15 mouse cellular contexts compared by ENCODE assay signal in genomic region chr1:106176791-106177190, GRCm38 (mm10). TPM values are rescaled to one million over a fixed set of nuclear protein-coding genes. Genes with fewer than 3 reads are reported as not detected.
DNase-seq lines count a peak whose midpoint lies in the region; ATAC-seq and TF ChIP-seq lines count a peak whose summit lies in the region.
"Had no signal": no experiment of that assay in that cellular context is flagged by ENCODE, and none has a peak within 500 bp of the region (broad histone marks: within the 10 kb centered on the region; RNA-seq: fewer than 3 reads in every experiment).

No protein-coding gene starts in this region.

- no peak overlapping the region for H3K9ac ChIP-seq in forebrain, embryonic 12.5 days
- no peak overlapping the region for H3K9ac ChIP-seq in hindbrain, embryonic 13.5 days
- no peak overlapping the region for H3K9ac ChIP-seq in neural tube, embryonic 14.5 days (replicated peaks; ENCODE audit: low read depth, low read length)
- no peak overlapping the region for H3K9ac ChIP-seq in intestine, embryonic 16.5 days (ENCODE audit: low read depth, low read length)
- H3K9ac ChIP-seq: embryonic facial prominence, embryonic 13.5 days; lung, embryonic 15.5 days had no signal

- H3K4me2 ChIP-seq in forebrain, embryonic 12.5 days = peak overlapping the region; percentile 46
- peak overlapping the region; percentile 42 for H3K4me2 ChIP-seq in hindbrain, embryonic 13.5 days
- H3K4me2 ChIP-seq in neural tube, embryonic 14.5 days (ENCODE audit: low read depth, low read length) = 0 out of 2 replicates have a peak overlapping the region, but pooled peaks have one; percentile 25
- H3K4me2 ChIP-seq in intestine, embryonic 16.5 days (ENCODE audit: low read depth, low read length) = no peak overlapping the region
- H3K4me2 ChIP-seq: embryonic facial prominence, embryonic 13.5 days; lung, embryonic 15.5 days had no signal

- H3K4me1 ChIP-seq in forebrain, embryonic 12.5 days = peaks cover 41% of the 10 kb centered on the region
- peaks cover 39% of the 10 kb centered on the region for H3K4me1 ChIP-seq in hindbrain, embryonic 13.5 days (replicated peaks)
- peaks cover 27% of the 10 kb centered on the region for H3K4me1 ChIP-seq in neural tube, embryonic 14.5 days (ENCODE audit: control insufficient read depth, insufficient read depth, low read length)
- peaks cover 15% of the 10 kb centered on the region for H3K4me1 ChIP-seq in intestine, embryonic 16.5 days (ENCODE audit: control insufficient read depth, insufficient read depth, low read length)

- H3K4me3 ChIP-seq in left cerebral cortex, adult 2 months = peak overlapping the region; percentile 11
- no peak overlapping the region; the same call in 1 of the 2 replicates for H3K4me3 ChIP-seq in forebrain, embryonic 12.5 days (replicated peaks)
- no peak overlapping the region for H3K4me3 ChIP-seq in hindbrain, embryonic 13.5 days
- H3K4me3 ChIP-seq in neural tube, embryonic 14.5 days (ENCODE audit: low read depth, low read length) = 0 out of 2 replicates have a peak overlapping the region, but pooled peaks have one; percentile 3
- no peak overlapping the region for H3K4me3 ChIP-seq in intestine, embryonic 16.5 days (ENCODE audit: low read length)
- H3K4me3 ChIP-seq: embryonic facial prominence, embryonic 13.5 days; lung, embryonic 15.5 days had no signal

- intact Hi-C loops in left cerebral cortex, adult 2 months (cut with DNase I) = no loop called here
- intact Hi-C loops in left cerebral cortex, postnatal 10 days (cut with DNase I) = loop anchor here (10.0 kb wide), 2 partner anchors 108 to 178 kb away; no protein-coding TSS in a partner anchor

- no peaks in the 10 kb centered on the region for H3K36me3 ChIP-seq in forebrain, embryonic 12.5 days (replicated peaks)
- H3K36me3 ChIP-seq in hindbrain, embryonic 13.5 days = no peaks in the 10 kb centered on the region
- H3K36me3 ChIP-seq in neural tube, embryonic 14.5 days (ENCODE audit: control insufficient read depth, insufficient read depth, low read length) = no peaks in the 10 kb centered on the region
- no peaks in the 10 kb centered on the region for H3K36me3 ChIP-seq in intestine, embryonic 16.5 days (ENCODE audit: control insufficient read depth, insufficient read depth, low read length)
- H3K36me3 ChIP-seq: embryonic facial prominence, embryonic 13.5 days; lung, embryonic 15.5 days had no signal

- no peak for DNase-seq in left cerebral cortex, adult 2 months (ENCODE audit: extremely low spot score in 1 of 2, low spot score in 2 of 2)
- no peak for DNase-seq in left cerebral cortex, postnatal 10 days (ENCODE audit: extremely low spot score in 1 of 2, low spot score in 2 of 2)
- DNase-seq: cerebellum, adult 8-10 months; kidney, adult 9 months; layer of hippocampus, postnatal 36 days; spleen, adult 18-20 months; thymus, adult 18-20 months had no signal

- 14% methylated on average over 1 of the region's 1 CpGs for WGBS in forebrain, embryonic 12.5 days
- WGBS in hindbrain, embryonic 13.5 days = 13% methylated on average over 1 of the region's 1 CpGs
- 16% methylated on average over 1 of the region's 1 CpGs for WGBS in neural tube, embryonic 14.5 days
- 66% methylated on average over 1 of the region's 1 CpGs for WGBS in intestine, embryonic 16.5 days

- peak; percentile 34; the same call in 1 of the 2 replicates for ATAC-seq in forebrain, embryonic 12.5 days (ENCODE audit: low FRiP score)
- no peak for ATAC-seq in hindbrain, embryonic 13.5 days (ENCODE audit: low FRiP score)
- no peak for ATAC-seq in neural tube, embryonic 14.5 days (ENCODE audit: low read depth)
- ATAC-seq in intestine, embryonic 16.5 days = no peak
- ATAC-seq in erythroid progenitor cell, adult 5-6 weeks (replicated peaks; ENCODE audit: low FRiP score, poor library complexity, severe bottlenecking) = no peak
- ATAC-seq in megakaryocyte progenitor cell, adult 5-6 weeks (replicated peaks; ENCODE audit: poor library complexity) = no peak

- H3K27me3 ChIP-seq in forebrain, embryonic 12.5 days = no peaks in the 10 kb centered on the region
- H3K27me3 ChIP-seq in hindbrain, embryonic 13.5 days = no peaks in the 10 kb centered on the region
- H3K27me3 ChIP-seq in neural tube, embryonic 14.5 days (ENCODE audit: control insufficient read depth, insufficient read depth, low read length) = no peaks in the 10 kb centered on the region
- no peaks in the 10 kb centered on the region for H3K27me3 ChIP-seq in intestine, embryonic 16.5 days (replicated peaks; ENCODE audit: control insufficient read depth, insufficient read depth, low read length)
- H3K27me3 ChIP-seq: embryonic facial prominence, embryonic 13.5 days; lung, embryonic 15.5 days had no signal

- TF ChIP-seq CTCF in left cerebral cortex, adult 2 months (IDR thresholded peaks at IDR 0.05) = no peak

- H3K9me3 ChIP-seq in forebrain, embryonic 12.5 days = no peaks in the 10 kb centered on the region
- no peaks in the 10 kb centered on the region for H3K9me3 ChIP-seq in hindbrain, embryonic 13.5 days
- no peaks in the 10 kb centered on the region for H3K9me3 ChIP-seq in neural tube, embryonic 14.5 days (ENCODE audit: control insufficient read depth, low read length)
- H3K9me3 ChIP-seq in intestine, embryonic 16.5 days (ENCODE audit: control insufficient read depth, low read length) = no peaks in the 10 kb centered on the region
- H3K9me3 ChIP-seq: embryonic facial prominence, embryonic 13.5 days; lung, embryonic 15.5 days had no signal

- H3K27ac ChIP-seq in left cerebral cortex, adult 2 months = no peak overlapping the region
- H3K27ac ChIP-seq in forebrain, embryonic 12.5 days = peak overlapping the region; percentile 42; the same call in 1 of the 2 replicates
- H3K27ac ChIP-seq in hindbrain, embryonic 13.5 days = peak overlapping the region; percentile 36; the same call in 1 of the 2 replicates
- no peak overlapping the region for H3K27ac ChIP-seq in neural tube, embryonic 14.5 days (ENCODE audit: low read depth, low read length)
- no peak overlapping the region for H3K27ac ChIP-seq in intestine, embryonic 16.5 days (ENCODE audit: low read length)
- H3K27ac ChIP-seq: embryonic facial prominence, embryonic 13.5 days; lung, embryonic 15.5 days had no signal

RNA-seq across cellular contexts. Expression of gene Phlpp1, which starts 5.2 kb away (rescaled TPM):
- total RNA-seq in left cerebral cortex, adult 2 months (2021) = 10 to 100 TPM; 63.1 to 68.4 TPM
- total RNA-seq in left cerebral cortex, postnatal 10 days (2021) = 10 to 100 TPM; 49.1 to 50.4 TPM
- 9.4 and 10.3 TPM in 2 replicates for polyA plus RNA-seq in forebrain, embryonic 12.5 days (2016; fragmentation: Nextera tagmentation; extraction: Ambion mirVana)
- 6.8 and 6.9 TPM in 2 replicates for polyA plus RNA-seq in hindbrain, embryonic 13.5 days (2015; fragmentation: Nextera tagmentation; extraction: Ambion mirVana)
- polyA plus RNA-seq in neural tube, embryonic 14.5 days (2014; fragmentation: Nextera tagmentation; extraction: Ambion mirVana) = 10.3 and 11.8 TPM in 2 replicates
- polyA plus RNA-seq in intestine, embryonic 16.5 days (2015; fragmentation: Nextera tagmentation; extraction: Ambion mirVana) = 2.7 and 2.9 TPM in 2 replicates
- total RNA-seq in erythroid progenitor cell, adult 5-6 weeks (2015; ENCODE audit: low replicate concordance) = 11.5 and 17.6 TPM in 2 replicates
- 5.5 and 14.7 TPM in 2 replicates for total RNA-seq in erythroid progenitor cell, adult 5-6 weeks (2017; ENCODE audit: low replicate concordance)
- total RNA-seq in megakaryocyte progenitor cell, adult 5-6 weeks (2015) = 1.1 and 2.6 TPM in 2 replicates
- 0.92 and 2.1 TPM in 2 replicates for total RNA-seq in megakaryocyte progenitor cell, adult 5-6 weeks (2017)

Comparison
In these comparisons a context has a peak if more than half of its experiments do, and no peak if none do; other contexts are left out.
1. H3K27ac ChIP-seq: peak in forebrain, embryonic 12.5 days (single experiment) and hindbrain, embryonic 13.5 days (single experiment); none in left cerebral cortex, adult 2 months (single experiment), neural tube, embryonic 14.5 days (single experiment) and intestine, embryonic 16.5 days (single experiment).
2. H3K4me3 ChIP-seq: peak in left cerebral cortex, adult 2 months (single experiment) and neural tube, embryonic 14.5 days (single experiment); none in forebrain, embryonic 12.5 days (single experiment), hindbrain, embryonic 13.5 days (single experiment) and intestine, embryonic 16.5 days (single experiment).